33 mouse cellular contexts compared by ENCODE assay signal in the genomic region with DNA sequence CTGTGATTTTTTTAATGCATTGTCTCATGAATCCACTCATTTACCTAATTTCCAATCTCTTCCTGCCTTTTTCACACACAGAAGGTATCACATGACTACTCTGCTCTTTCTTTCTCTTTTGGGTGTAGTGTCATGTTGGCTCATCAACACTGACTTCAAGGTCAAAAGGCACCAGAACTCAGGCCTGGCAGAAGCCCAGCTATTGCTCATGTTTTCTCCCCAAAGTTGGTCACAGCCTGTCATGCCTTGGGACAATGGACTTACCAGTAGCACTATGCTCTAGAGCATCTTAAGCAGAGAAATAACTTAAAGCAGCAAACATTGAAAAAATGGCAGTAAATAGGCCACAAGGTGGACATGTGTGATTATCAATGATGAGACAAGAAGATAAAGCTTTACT. TPM values are rescaled to one million over a fixed set of nuclear protein-coding genes. Genes with fewer than 3 reads are reported as not detected.
DNase-seq lines count a peak whose midpoint lies in the region; ATAC-seq and TF ChIP-seq lines count a peak whose summit lies in the region.
"Had no signal": no experiment of that assay in that cellular context is flagged by ENCODE, and none has a peak within 500 bp of the region (broad histone marks: within the 10 kb centered on the region; RNA-seq: fewer than 3 reads in every experiment).

No protein-coding gene starts in this region.

- DNase-seq in liver, adult 2 months (ENCODE audit: extremely low read depth, low read depth, low spot score), result peak; percentile 69
- peak; percentile 31 for DNase-seq in adrenal gland, adult 8-10 months
- DNase-seq in adrenal gland, postnatal 25 days, result peak; percentile 27
- DNase-seq in ovary, postnatal 14 days (ENCODE audit: low spot score), result no peak
- DNase-seq: cerebellum, adult 11-12 months; cerebellum, adult 8-10 months; cerebellum, postnatal 10 days; cerebellum, postnatal 36 days; embryo, embryonic 11 days; gastrocnemius, postnatal 10 days; gastrocnemius, postnatal 36 days; heart, adult 2 months; heart, postnatal 10 days; heart, postnatal 36 days; kidney, adult 11 months had no signal

- no peak overlapping the region for H3K9ac ChIP-seq in liver, adult 2 months (ENCODE audit: low read depth, low read length)
- no peak overlapping the region for H3K9ac ChIP-seq in liver, embryonic 12.5 days
- H3K9ac ChIP-seq in heart, embryonic 12.5 days, result no peak overlapping the region
- H3K9ac ChIP-seq: embryonic facial prominence, embryonic 13.5 days; forebrain, embryonic 12.5 days; forebrain, embryonic 15.5 days; heart, embryonic 15.5 days; hindbrain, embryonic 13.5 days; intestine, embryonic 15.5 days had no signal

- ATAC-seq in liver, embryonic 12.5 days, result no peak
- ATAC-seq in heart, embryonic 12.5 days (ENCODE audit: insufficient number of reproducible peaks, low FRiP score), result no peak
- ATAC-seq: CD4-positive, CD25-positive, alpha-beta regulatory T cell, adult 4 months; forebrain, embryonic 15.5 days; hindbrain, embryonic 16.5 days; intestine, embryonic 15.5 days had no signal

- no peaks in the 10 kb centered on the region for H3K79me2 ChIP-seq in liver, adult 2 months (ENCODE audit: control insufficient read depth, insufficient read depth, low read length)

- H3K4me1 ChIP-seq in liver, adult 2 months (ENCODE audit: control insufficient read depth, insufficient read depth, low read length), result peaks cover 3% of the 10 kb centered on the region; the same call in 1 of the 2 replicates
- no peaks in the 10 kb centered on the region for H3K4me1 ChIP-seq in liver, embryonic 12.5 days
- H3K4me1 ChIP-seq in heart, embryonic 12.5 days (replicated peaks), result no peaks in the 10 kb centered on the region
- H3K4me1 ChIP-seq: embryonic facial prominence, embryonic 10.5 days; embryonic facial prominence, embryonic 13.5 days; forebrain, embryonic 12.5 days; forebrain, embryonic 15.5 days; heart, embryonic 10.5 days; heart, embryonic 15.5 days; hindbrain, embryonic 10.5 days; hindbrain, embryonic 13.5 days; intestine, embryonic 15.5 days had no signal

- no peak overlapping the region for H3K27ac ChIP-seq in liver, adult 2 months (replicated peaks; ENCODE audit: insufficient read depth, low read depth, low read length)
- no peak overlapping the region for H3K27ac ChIP-seq in liver, embryonic 12.5 days
- H3K27ac ChIP-seq in heart, embryonic 12.5 days (ENCODE audit: poor library complexity, severe bottlenecking), result no peak overlapping the region
- H3K27ac ChIP-seq: embryonic facial prominence, embryonic 10.5 days; embryonic facial prominence, embryonic 13.5 days; forebrain, embryonic 12.5 days; forebrain, embryonic 15.5 days; heart, adult 2 months; heart, embryonic 10.5 days; heart, embryonic 15.5 days; hindbrain, embryonic 10.5 days; hindbrain, embryonic 13.5 days; intestine, embryonic 15.5 days had no signal

- no peaks in the 10 kb centered on the region for H3K9me3 ChIP-seq in liver, embryonic 12.5 days (replicated peaks)
- H3K9me3 ChIP-seq in heart, embryonic 12.5 days (replicated peaks), result no peaks in the 10 kb centered on the region
- H3K9me3 ChIP-seq: embryonic facial prominence, embryonic 10.5 days; embryonic facial prominence, embryonic 13.5 days; forebrain, embryonic 12.5 days; forebrain, embryonic 15.5 days; heart, embryonic 10.5 days; heart, embryonic 15.5 days; hindbrain, embryonic 10.5 days; hindbrain, embryonic 13.5 days; intestine, embryonic 15.5 days had no signal

- no peak overlapping the region for H3K4me3 ChIP-seq in liver, adult 2 months (ENCODE audit: insufficient read depth, low read depth, low read length)
- no peak overlapping the region for H3K4me3 ChIP-seq in liver, embryonic 12.5 days
- H3K4me3 ChIP-seq in heart, embryonic 12.5 days, result no peak overlapping the region
- H3K4me3 ChIP-seq: embryonic facial prominence, embryonic 10.5 days; embryonic facial prominence, embryonic 13.5 days; erythroblast, embryonic 14.5 days; forebrain, embryonic 12.5 days; forebrain, embryonic 15.5 days; heart, adult 2 months; heart, embryonic 10.5 days; heart, embryonic 15.5 days; hindbrain, embryonic 10.5 days; hindbrain, embryonic 13.5 days; intestine, embryonic 15.5 days had no signal

- no peak for TF ChIP-seq POLR2A in liver, adult 2 months (IDR thresholded peaks at IDR 0.05; ENCODE audit: extremely low read depth, insufficient read depth, low read length)

- H3K36me3 ChIP-seq in liver, adult 2 months (ENCODE audit: control insufficient read depth, insufficient read depth, low read length), result peaks cover 42% of the 10 kb centered on the region
- no peaks in the 10 kb centered on the region for H3K36me3 ChIP-seq in liver, embryonic 12.5 days
- H3K36me3 ChIP-seq in heart, embryonic 12.5 days, result no peaks in the 10 kb centered on the region
- H3K36me3 ChIP-seq: embryonic facial prominence, embryonic 10.5 days; embryonic facial prominence, embryonic 13.5 days; forebrain, embryonic 12.5 days; forebrain, embryonic 15.5 days; heart, embryonic 10.5 days; heart, embryonic 15.5 days; hindbrain, embryonic 10.5 days; hindbrain, embryonic 13.5 days; intestine, embryonic 15.5 days had no signal

- no peak for TF ChIP-seq CTCF in liver, adult 2 months (IDR thresholded peaks at IDR 0.05; ENCODE audit: low read depth, low read length)

- H3K27me3 ChIP-seq in liver, adult 2 months (ENCODE audit: control insufficient read depth, insufficient read depth, low read length), result no peaks in the 10 kb centered on the region
- H3K27me3 ChIP-seq in liver, embryonic 12.5 days (replicated peaks), result no peaks in the 10 kb centered on the region
- no peaks in the 10 kb centered on the region for H3K27me3 ChIP-seq in heart, embryonic 12.5 days (replicated peaks)
- H3K27me3 ChIP-seq: embryonic facial prominence, embryonic 13.5 days; forebrain, embryonic 12.5 days; forebrain, embryonic 15.5 days; heart, embryonic 15.5 days; hindbrain, embryonic 13.5 days; intestine, embryonic 15.5 days had no signal

- no peak overlapping the region for H3K4me2 ChIP-seq in liver, embryonic 12.5 days
- no peak overlapping the region for H3K4me2 ChIP-seq in heart, embryonic 12.5 days
- H3K4me2 ChIP-seq: embryonic facial prominence, embryonic 13.5 days; forebrain, embryonic 12.5 days; forebrain, embryonic 15.5 days; heart, embryonic 15.5 days; hindbrain, embryonic 13.5 days; intestine, embryonic 15.5 days had no signal

RNA-seq across cellular contexts. Expression of a gene that starts 13.5 kb away (rescaled TPM):
- total RNA-seq in liver, adult 2 months (2014; rRNA removed), result 1,635 and 2,448 TPM in 2 replicates
- polyA plus RNA-seq in liver, adult 2 months (2012; rRNA removed), result 539 and 606 TPM in 2 replicates
- 1.5 and 1.8 TPM in 2 replicates for polyA plus RNA-seq in liver, embryonic 12.5 days (2016; fragmentation: Nextera tagmentation; extraction: Ambion mirVana)
- total RNA-seq in adrenal gland, adult 8-10 months (2022), result 100 to 1,000 TPM in 3 of 4 experiments, 10 to 100 TPM in 1; 62.1 to 230 (median 170) TPM
- total RNA-seq in adrenal gland, postnatal 25 days (2021), result 150 and 217 TPM in 2 replicates
- 0.24 TPM in 1 of 2 replicates, not detected in the other for polyA plus RNA-seq in heart, embryonic 12.5 days (2016; fragmentation: Nextera tagmentation; extraction: Ambion mirVana)
- total RNA-seq: MEL had no signal
- polyA plus RNA-seq: C2C12; CD4-positive, CD25-positive, alpha-beta regulatory T cell, adult 4 months; erythroblast, embryonic 14.5 days; forebrain, embryonic 15.5 days had no signal

RNA-seq across cellular contexts. Expression of a gene that starts 18.3 kb away (rescaled TPM):
- 135 and 161 TPM in 2 replicates for total RNA-seq in liver, adult 2 months (2014; rRNA removed)
- 80.8 and 82.7 TPM in 2 replicates for polyA plus RNA-seq in liver, adult 2 months (2012; rRNA removed)
- 0.11 TPM in 1 of 2 replicates, not detected in the other for polyA plus RNA-seq in liver, embryonic 12.5 days (2016; fragmentation: Nextera tagmentation; extraction: Ambion mirVana)
- total RNA-seq in adrenal gland, adult 8-10 months (2022), result not detected
- total RNA-seq in adrenal gland, postnatal 25 days (2021), result not detected in 2 replicates
- polyA plus RNA-seq in heart, embryonic 12.5 days (2016; fragmentation: Nextera tagmentation; extraction: Ambion mirVana), result 0.20 TPM in 1 of 2 replicates, not detected in the other
- total RNA-seq: granulocyte monocyte progenitor cell, adult 5-6 weeks; MEL had no signal
- polyA plus RNA-seq: C2C12; CD4-positive, CD25-positive, alpha-beta regulatory T cell, adult 4 months; cortical plate, adult 2 months; embryonic facial prominence, embryonic 10.5 days; embryonic facial prominence, embryonic 13.5 days; erythroblast, embryonic 14.5 days; forebrain, embryonic 12.5 days; forebrain, embryonic 15.5 days; heart, embryonic 10.5 days; hindbrain, embryonic 10.5 days; hindbrain, embryonic 13.5 days; hindbrain, embryonic 16.5 days had no signal

Comparison
In these comparisons a context has a peak if more than half of its experiments do, and no peak if none do; other contexts are left out.
1. RNA of a gene that starts 18.3 kb away (total RNA-seq): 135 to 161 TPM in liver, adult 2 months; not detected in adrenal gland, adult 8-10 months and not detected in adrenal gland, postnatal 25 days; every median in the first group is over 100 times any median in the second.